Mouse (Mus musculus) embryonic fibroblast, embryonic 13.5 days (primary cell): ENCODE measurements around the gene Srrm2. TPM values are rescaled to one million over a fixed set of nuclear protein-coding genes. Genes with fewer than 3 reads are reported as not detected.

ENCODE experiments used
- H3K27ac ChIP-seq: 2 replicates; pipeline ENCODE4 v1.5.1; 2012; ENCODE audit warnings: low read length, control low read depth, inconsistent platforms; ENCODE audit not compliant: insufficient read depth
- H3K4me1 ChIP-seq: 2 replicates; pipeline ENCODE4 v1.6.1; 2011; ENCODE audit warnings: low read length; ENCODE audit not compliant: control insufficient read depth, insufficient read depth
- H3K4me3 ChIP-seq: 2 replicates; pipeline ENCODE4 v1.5.1; 2011; ENCODE audit warnings: mild to moderate bottlenecking, control low read depth, low read length; ENCODE audit not compliant: insufficient read depth
- CTCF ChIP-seq: IDR thresholded peaks from 2 replicates; pipeline ENCODE4 v1.5.1; 2011; ENCODE audit warnings: mild to moderate bottlenecking, control low read depth, low read length, moderate library complexity, borderline replicate concordance; ENCODE audit not compliant: insufficient read depth
- POLR2A ChIP-seq: IDR thresholded peaks from 2 replicates; pipeline ENCODE4 v1.6.1; 2011; ENCODE audit warnings: low read depth, mild to moderate bottlenecking, control low read depth, low read length, moderate library complexity
- polyA plus RNA-seq: library from polyadenylated mRNA; stranded (reverse); fragments of >200 nt; gene quantifications from 2 replicates; pipeline ENCODE4 v1.2.4, GENCODE M21; 2011; ENCODE audit warnings: low read depth; ENCODE audit not compliant: missing spikeins, insufficient read length

Srrm2 gene
- polyA plus RNA-seq, 1 experiment: 303 TPM

GRCm38 (mm10) chr17:23850028-23850427 lies 59.7 kb downstream of the Srrm2 start:
- Histone ChIP-seq H3K4me3 (no peak overlapping the region), H3K27ac (no peak overlapping the region), H3K4me1 (no peaks in the 10 kb centered on the region)
- TF ChIP-seq CTCF (no peak), POLR2A (no peak)

- Histone ChIP-seq H3K4me1 (no peaks in the 10 kb centered on the region), H3K27ac (no peak overlapping the region), H3K4me3 (no peak overlapping the region)
- no peak for TF ChIP-seq POLR2A
- TF ChIP-seq CTCF: peak; percentile 32; the same call in 1 of the 2 replicates
Observed at GRCm38 (mm10) chr17:23850853-23851749, 60.8 kb downstream of the Srrm2 start.

GRCm38 (mm10) chr17:23853292-23853691 lies 63.0 kb downstream of the Srrm2 start:
- Histone ChIP-seq H3K4me3 (no peak overlapping the region), H3K27ac (no peak overlapping the region), H3K4me1 (no peaks in the 10 kb centered on the region)
- TF ChIP-seq POLR2A: no peak
- peak; percentile 89; the same call in 1 of the 2 replicates for TF ChIP-seq CTCF

- no peak overlapping the region for H3K4me3 ChIP-seq
- TF ChIP-seq CTCF (no peak), POLR2A (no peak)
- no peak overlapping the region for H3K27ac ChIP-seq
- H3K4me1 ChIP-seq: no peaks in the 10 kb centered on the region
Observed at GRCm38 (mm10) chr17:23854229-23854765, 64.0 kb downstream of the Srrm2 start.

- TF ChIP-seq CTCF: no peak
- H3K4me1 ChIP-seq: no peaks in the 10 kb centered on the region
- no peak overlapping the region for H3K27ac ChIP-seq
Observed at GRCm38 (mm10) chr17:23857193-23857592, 66.9 kb downstream of the Srrm2 start.

GRCm38 (mm10) chr17:23857913-23858312 lies 67.6 kb downstream of the Srrm2 start:
- H3K4me1 ChIP-seq: no peaks in the 10 kb centered on the region
- H3K4me3 ChIP-seq: no peak overlapping the region
- no peak for TF ChIP-seq POLR2A
- no peak for TF ChIP-seq CTCF

More at GRCm38 (mm10) chr17:23857193-23857592, 66.9 kb downstream of the Srrm2 start:
- no peak overlapping the region for H3K4me3 ChIP-seq

GRCm38 (mm10) chr17:23862926-23863325 lies 72.6 kb downstream of the Srrm2 start:
- H3K4me3 ChIP-seq: no peak overlapping the region
- no peak for TF ChIP-seq CTCF
- no peak for TF ChIP-seq POLR2A
- no peak overlapping the region for H3K27ac ChIP-seq
- H3K4me1 ChIP-seq: no peaks in the 10 kb centered on the region

More at GRCm38 (mm10) chr17:23857913-23858312, 67.6 kb downstream of the Srrm2 start:
- no peak overlapping the region for H3K27ac ChIP-seq

GRCm38 (mm10) chr17:23867756-23868155 lies 77.4 kb downstream of the Srrm2 start, which contains the start of gene Prss21:
Gene Prss21 (plus strand): TSS chr17:23868056.
- H3K27ac ChIP-seq: no peak within 1 kb of the TSS
- H3K4me1 ChIP-seq: no peaks in the 10 kb centered on the region
- TF ChIP-seq CTCF: no peak
- TF ChIP-seq POLR2A: no peak
- no peak within 1 kb of the TSS for H3K4me3 ChIP-seq

GRCm38 (mm10) chr17:23868513-23868912 lies 78.2 kb downstream of the Srrm2 start:
- no peaks in the 10 kb centered on the region for H3K4me1 ChIP-seq
- no peak overlapping the region for H3K27ac ChIP-seq
- TF ChIP-seq CTCF (no peak), POLR2A (no peak)
- H3K4me3 ChIP-seq: no peak overlapping the region

Other genes with a start within 250 kb of the Srrm2 start
- gene Zfp213, start 226.3 kb upstream of the Srrm2 start, polyA plus RNA-seq: 6.5 TPM in 2 replicates
- gene Zfp13, start 191.0 kb upstream of the Srrm2 start, polyA plus RNA-seq: 5.3 and 8.1 TPM in 2 replicates
- not detected in 2 replicates for gene Zscan10, start 189.7 kb upstream of the Srrm2 start, polyA plus RNA-seq
- gene Mmp25, start 145.3 kb upstream of the Srrm2 start, polyA plus RNA-seq: 0.30 and 0.50 TPM in 2 replicates
- gene Bicdl2, start 130.0 kb upstream of the Srrm2 start, polyA plus RNA-seq: not detected in 2 replicates
- gene Hcfc1r1, start 116.9 kb upstream of the Srrm2 start, polyA plus RNA-seq: 146 and 164 TPM in 2 replicates
- gene Thoc6, start 116.7 kb upstream of the Srrm2 start, polyA plus RNA-seq: 15.7 and 20.1 TPM in 2 replicates
- gene Tnfrsf12a, start 113.1 kb upstream of the Srrm2 start, polyA plus RNA-seq: 126 and 221 TPM in 2 replicates
- not detected in 2 replicates for gene Cldn6, start 111.3 kb upstream of the Srrm2 start, polyA plus RNA-seq
- gene Cldn9, start 106.5 kb upstream of the Srrm2 start, polyA plus RNA-seq: not detected in 2 replicates
- not detected in 2 replicates for gene 1520401A03Rik, start 67.7 kb upstream of the Srrm2 start, polyA plus RNA-seq
- 9.2 and 10.9 TPM in 2 replicates for gene Pkmyt1, start 64.2 kb upstream of the Srrm2 start, polyA plus RNA-seq
- 5.1 and 6.3 TPM in 2 replicates for gene Paqr4, start 49.7 kb upstream of the Srrm2 start, polyA plus RNA-seq
- not detected in 2 replicates for gene Kremen2, start 44.7 kb upstream of the Srrm2 start, polyA plus RNA-seq
- 29.3 and 33.0 TPM in 2 replicates for gene Flywch1, start 18.9 kb upstream of the Srrm2 start, polyA plus RNA-seq
- 2.2 and 2.8 TPM in 2 replicates for gene Flywch2, start 4.5 kb upstream of the Srrm2 start, polyA plus RNA-seq
- 303 and 364 TPM in 2 replicates for gene Elob, start 38.6 kb downstream of the Srrm2 start, polyA plus RNA-seq
- gene Prss33, start 45.5 kb downstream of the Srrm2 start, polyA plus RNA-seq: not detected in 2 replicates
- gene Prss32, start 53.3 kb downstream of the Srrm2 start, polyA plus RNA-seq: not detected in 2 replicates
- not detected in 2 replicates for gene Prss41, start 53.6 kb downstream of the Srrm2 start, polyA plus RNA-seq
- not detected in 2 replicates for gene Prss21, start 77.5 kb downstream of the Srrm2 start, polyA plus RNA-seq
- gene Dcpp1, start 90.3 kb downstream of the Srrm2 start, polyA plus RNA-seq: not detected in 2 replicates
- gene Dcpp2, start 90.3 kb downstream of the Srrm2 start, polyA plus RNA-seq: not detected in 2 replicates
- not detected in 2 replicates for gene Dcpp3, start 126.9 kb downstream of the Srrm2 start, polyA plus RNA-seq
- not detected in 2 replicates for gene Sbp, start 151.1 kb downstream of the Srrm2 start, polyA plus RNA-seq
- gene Sbpl, start 164.7 kb downstream of the Srrm2 start, polyA plus RNA-seq: not detected in 2 replicates
- gene Prss30, start 190.0 kb downstream of the Srrm2 start, polyA plus RNA-seq: not detected in 2 replicates
- 0.62 TPM in 1 of 2 replicates, not detected in the other for gene Prss22, start 207.6 kb downstream of the Srrm2 start, polyA plus RNA-seq
- 0.42 TPM in 1 of 2 replicates, not detected in the other for gene Prss27, start 247.6 kb downstream of the Srrm2 start, polyA plus RNA-seq